Mouse (Mus musculus) megakaryocyte, embryonic 14.5 days (primary cell): ENCODE measurements around the gene Tpsg1. TPM values are rescaled to one million over a fixed set of nuclear protein-coding genes. Genes with fewer than 3 reads are reported as not detected.

ENCODE experiments used
- H3K27me3 ChIP-seq: replicated peaks from 2 replicates; pipeline ENCODE3; 2012; ENCODE audit warnings: inconsistent platforms
- H3K36me3 ChIP-seq: replicated peaks from 2 replicates; pipeline ENCODE3; 2012; ENCODE audit warnings: low read length, inconsistent platforms, mixed read lengths
- H3K4me1 ChIP-seq: 2 replicates; pipeline ENCODE4 v1.6.1; 2012; ENCODE audit warnings: inconsistent platforms
- H3K4me3 ChIP-seq: replicated peaks from 2 replicates; pipeline ENCODE3; 2012; ENCODE audit warnings: moderate library complexity, mild to moderate bottlenecking, inconsistent platforms
- H3K9me3 ChIP-seq: 2 replicates; pipeline ENCODE4 v1.6.1; 2012; ENCODE audit warnings: inconsistent platforms
- FLI1 ChIP-seq: IDR thresholded peaks from 2 replicates; pipeline ENCODE4 v1.6.1; 2012; ENCODE audit warnings: low read length, inconsistent platforms, mixed read lengths
- GATA1 ChIP-seq: IDR thresholded peaks from 3 replicates; pipeline ENCODE4 v1.6.1; 2012; ENCODE audit warnings: mixed read lengths, low read length, inconsistent platforms, borderline replicate concordance
- polyA plus RNA-seq: library from polyadenylated mRNA; stranded (reverse); fragments of >175 nt; gene quantifications from 2 replicates; pipeline ENCODE4 v1.2.3, GENCODE M21; 2012; ENCODE audit warnings: low replicate concordance; ENCODE audit not compliant: insufficient read depth

The Tpsg1 gene
- polyA plus RNA-seq, 1 experiment, result not detected

- TF ChIP-seq GATA1 (no peak), FLI1 (no peak)
- H3K4me1 ChIP-seq, result no peaks in the 10 kb centered on the region
- H3K9me3 ChIP-seq, result no peaks in the 10 kb centered on the region
- H3K4me3 ChIP-seq, result no peak overlapping the region
- H3K27me3 ChIP-seq, result peaks cover 83% of the 10 kb centered on the region
- H3K36me3 ChIP-seq, result no peaks in the 10 kb centered on the region
Measured at GRCm38 (mm10) chr17:25405224-25405895, 36.3 kb downstream of the Tpsg1 start.

- Histone ChIP-seq H3K4me3 (no peak overlapping the region), H3K9me3 (no peaks in the 10 kb centered on the region), H3K27me3 (peaks cover 83% of the 10 kb centered on the region), H3K36me3 (no peaks in the 10 kb centered on the region), H3K4me1 (peaks cover 4% of the 10 kb centered on the region)
- TF ChIP-seq FLI1, result no peak
- TF ChIP-seq GATA1, result no peak
Measured at GRCm38 (mm10) chr17:25406011-25406441, 37.0 kb downstream of the Tpsg1 start.

- Histone ChIP-seq H3K4me1 (peaks cover 6% of the 10 kb centered on the region), H3K36me3 (no peaks in the 10 kb centered on the region), H3K4me3 (no peak overlapping the region), H3K9me3 (no peaks in the 10 kb centered on the region), H3K27me3 (peaks cover 81% of the 10 kb centered on the region)
- TF ChIP-seq GATA1 (no peak), FLI1 (no peak)
Measured at GRCm38 (mm10) chr17:25407352-25407751, 38.3 kb downstream of the Tpsg1 start.

DNA sequence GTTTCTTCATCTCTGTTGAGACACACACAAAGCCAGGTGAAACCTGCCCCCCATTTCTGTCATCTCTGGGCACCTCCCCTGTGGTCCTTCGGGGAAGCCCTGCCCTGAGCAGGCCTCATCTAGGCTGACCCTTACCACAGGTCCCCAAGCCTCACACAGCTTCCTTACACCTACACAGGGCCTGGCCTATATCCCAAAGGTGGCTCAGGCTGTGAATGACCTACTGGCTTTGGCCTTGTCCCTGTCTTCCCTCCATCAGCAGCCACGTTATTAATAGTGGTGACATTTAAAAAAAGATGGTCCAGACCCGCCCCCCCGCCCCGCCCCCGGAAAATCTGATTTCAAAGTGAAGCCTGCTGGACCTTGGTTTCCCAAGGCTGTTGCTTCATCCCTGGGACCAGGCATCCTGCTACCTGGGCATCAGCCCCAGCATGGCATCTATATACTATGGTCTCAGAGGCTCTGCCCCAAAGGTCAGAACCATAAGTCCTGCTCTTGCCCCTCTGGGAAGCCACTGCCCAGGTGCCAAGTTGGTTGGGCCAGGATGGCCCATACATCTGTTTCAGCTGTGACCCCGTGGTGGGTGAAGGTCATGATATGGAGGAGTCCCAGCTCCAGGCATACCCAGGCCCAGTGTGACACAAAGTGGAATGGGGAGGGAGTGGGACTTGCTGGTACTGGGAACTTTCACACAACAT is 39.4 kb downstream of the Tpsg1 start:
- Histone ChIP-seq H3K9me3 (no peaks in the 10 kb centered on the region), H3K27me3 (peaks cover 76% of the 10 kb centered on the region)
- TF ChIP-seq GATA1, result no peak

DNA sequence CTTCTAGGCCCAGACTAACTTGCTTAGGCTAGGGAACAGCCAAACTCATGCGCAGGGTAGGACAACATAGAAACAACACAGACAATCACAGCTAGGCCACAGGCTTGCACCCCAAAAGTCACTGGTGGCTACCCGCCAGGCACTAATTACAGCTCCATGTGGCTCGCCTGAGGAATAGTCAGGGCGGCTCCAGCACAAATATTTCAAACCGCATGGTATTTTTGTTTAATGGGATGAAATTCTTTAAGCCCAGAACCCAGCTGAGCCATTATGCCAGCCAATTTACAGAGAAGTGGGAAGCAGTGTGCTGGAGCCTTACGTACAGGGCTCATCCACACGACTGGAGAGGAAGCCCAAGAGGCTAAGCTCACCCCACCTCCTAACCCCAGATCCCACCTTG is 40.5 kb downstream of the Tpsg1 start:
- no peaks in the 10 kb centered on the region for H3K36me3 ChIP-seq
- H3K27me3 ChIP-seq, result peaks cover 74% of the 10 kb centered on the region
- peaks cover 6% of the 10 kb centered on the region for H3K4me1 ChIP-seq
- TF ChIP-seq FLI1 (no peak), GATA1 (no peak)
- H3K9me3 ChIP-seq, result no peaks in the 10 kb centered on the region
- no peak overlapping the region for H3K4me3 ChIP-seq

More for the DNA sequence above, 39.4 kb downstream of the Tpsg1 start:
- Histone ChIP-seq H3K4me3 (no peak overlapping the region), H3K4me1 (peaks cover 6% of the 10 kb centered on the region), H3K36me3 (no peaks in the 10 kb centered on the region)

DNA sequence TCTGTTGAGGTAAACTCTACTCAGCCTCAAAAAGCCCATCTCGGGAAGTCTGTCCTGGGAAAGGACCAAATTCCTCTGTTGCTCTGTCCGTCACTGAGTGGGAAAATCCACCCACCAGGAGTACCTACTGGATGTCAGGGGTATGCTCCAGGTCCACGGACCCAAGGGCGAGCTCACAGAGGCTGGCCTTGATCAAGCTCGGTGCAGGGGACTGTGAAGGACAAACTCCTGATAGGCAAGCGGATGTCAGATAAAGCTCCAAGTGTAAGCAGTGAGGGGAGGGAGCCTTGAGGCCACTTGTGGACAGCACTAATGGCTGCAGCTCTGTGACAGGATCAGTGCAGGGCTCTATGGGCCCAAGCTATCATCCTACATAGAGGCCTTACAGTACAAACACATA is 41.1 kb downstream of the Tpsg1 start:
- peaks cover 72% of the 10 kb centered on the region for H3K27me3 ChIP-seq
- TF ChIP-seq GATA1 (no peak), FLI1 (no peak)
- peaks cover 6% of the 10 kb centered on the region for H3K4me1 ChIP-seq
- H3K9me3 ChIP-seq, result no peaks in the 10 kb centered on the region
- H3K36me3 ChIP-seq, result no peaks in the 10 kb centered on the region
- H3K4me3 ChIP-seq, result no peak overlapping the region

- no peaks in the 10 kb centered on the region for H3K9me3 ChIP-seq
- H3K27me3 ChIP-seq, result peaks cover 70% of the 10 kb centered on the region
- no peak for TF ChIP-seq FLI1
- H3K4me3 ChIP-seq, result no peak overlapping the region
- peaks cover 6% of the 10 kb centered on the region for H3K4me1 ChIP-seq
- H3K36me3 ChIP-seq, result no peaks in the 10 kb centered on the region
Measured at GRCm38 (mm10) chr17:25410786-25411185, 41.7 kb downstream of the Tpsg1 start.

- Histone ChIP-seq H3K9me3 (no peaks in the 10 kb centered on the region), H3K27me3 (peaks cover 68% of the 10 kb centered on the region), H3K36me3 (no peaks in the 10 kb centered on the region), H3K4me3 (no peak overlapping the region), H3K4me1 (peaks cover 6% of the 10 kb centered on the region)
- no peak for TF ChIP-seq FLI1
- no peak for TF ChIP-seq GATA1
Measured at GRCm38 (mm10) chr17:25411251-25411650, 42.2 kb downstream of the Tpsg1 start.

- Histone ChIP-seq H3K36me3 (no peaks in the 10 kb centered on the region), H3K4me1 (peaks cover 6% of the 10 kb centered on the region), H3K4me3 (no peak overlapping the region), H3K27me3 (peaks cover 69% of the 10 kb centered on the region), H3K9me3 (no peaks in the 10 kb centered on the region)
- no peak for TF ChIP-seq GATA1
- no peak for TF ChIP-seq FLI1
Measured at GRCm38 (mm10) chr17:25414209-25414608, 45.1 kb downstream of the Tpsg1 start.

DNA sequence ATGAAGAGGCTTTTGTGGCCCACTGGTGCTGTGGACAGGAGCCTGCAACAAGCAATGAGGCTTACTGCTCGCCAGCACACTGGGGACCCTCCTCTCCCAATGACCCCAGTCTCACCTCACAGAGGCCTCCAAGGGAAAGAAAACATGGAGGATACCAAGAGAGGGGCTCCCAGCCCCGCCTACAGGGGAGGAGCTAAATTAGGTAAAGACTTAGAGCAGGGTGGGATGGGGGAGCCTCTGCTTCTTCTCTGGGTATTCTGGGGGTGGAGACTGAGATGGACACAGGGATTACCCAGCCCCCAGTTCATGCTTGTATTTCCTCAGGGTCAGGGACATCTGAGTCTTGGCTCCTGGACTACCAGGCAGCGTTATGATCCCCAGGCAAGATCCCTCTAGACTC is 45.8 kb downstream of the Tpsg1 start:
- H3K9me3 ChIP-seq, result no peaks in the 10 kb centered on the region
- H3K4me1 ChIP-seq, result peaks cover 6% of the 10 kb centered on the region
- H3K4me3 ChIP-seq, result no peak overlapping the region
- no peak for TF ChIP-seq FLI1
- TF ChIP-seq GATA1, result no peak
- H3K36me3 ChIP-seq, result no peaks in the 10 kb centered on the region
- H3K27me3 ChIP-seq, result peaks cover 69% of the 10 kb centered on the region
